Mouse (Mus musculus) olfactory bulb, adult 2 months (tissue): ENCODE data around the gene Ube4b. TPM values are rescaled to one million over a fixed set of nuclear protein-coding genes. Genes with fewer than 3 reads are reported as not detected.

Experiments used
- H3K27ac ChIP-seq: fragments of 200-500 bp; 2 replicates; pipeline ENCODE4 v1.5.1; 2012; ENCODE audit warnings: low read depth, low read length; ENCODE audit not compliant: insufficient read depth
- H3K4me1 ChIP-seq: fragments of 200-500 bp; 2 replicates; pipeline ENCODE4 v1.6.1; 2012; ENCODE audit warnings: low read length; ENCODE audit not compliant: control insufficient read depth, insufficient read depth
- H3K4me3 ChIP-seq: fragments of 200-500 bp; 2 replicates; pipeline ENCODE4 v1.5.1; 2012; ENCODE audit warnings: mild to moderate bottlenecking, low read depth, low read length, moderate library complexity; ENCODE audit not compliant: insufficient read depth
- CTCF ChIP-seq: fragments of 200-500 bp; IDR thresholded peaks from 2 replicates; pipeline ENCODE4 v1.5.1; 2012; ENCODE audit warnings: low read depth, mild to moderate bottlenecking, low read length, moderate library complexity; ENCODE audit not compliant: insufficient read depth
- POLR2A ChIP-seq: fragments of 200-500 bp; IDR thresholded peaks from 2 replicates; pipeline ENCODE4 v1.6.1; 2012; ENCODE audit warnings: mild to moderate bottlenecking, low read depth, low read length, moderate library complexity; ENCODE audit not compliant: insufficient read depth
- WGBS: fragments of 180-500 bp; shearing (Covaris S2); methylation state at CpG from one replicate; pipeline ENCODE4 v1.1.7; 2018; 5-methylcytosine and 5-hydroxymethylcytosine counted together
- polyA plus RNA-seq: library from polyadenylated mRNA; stranded (reverse); fragments of >200 nt; gene quantifications from 2 replicates; pipeline ENCODE4 v1.2.4, GENCODE M21; 2012; ENCODE audit warnings: low replicate concordance; ENCODE audit not compliant: missing spikeins, insufficient read depth, insufficient read length

Ube4b gene
- polyA plus RNA-seq, 1 experiment: not detected

DNA sequence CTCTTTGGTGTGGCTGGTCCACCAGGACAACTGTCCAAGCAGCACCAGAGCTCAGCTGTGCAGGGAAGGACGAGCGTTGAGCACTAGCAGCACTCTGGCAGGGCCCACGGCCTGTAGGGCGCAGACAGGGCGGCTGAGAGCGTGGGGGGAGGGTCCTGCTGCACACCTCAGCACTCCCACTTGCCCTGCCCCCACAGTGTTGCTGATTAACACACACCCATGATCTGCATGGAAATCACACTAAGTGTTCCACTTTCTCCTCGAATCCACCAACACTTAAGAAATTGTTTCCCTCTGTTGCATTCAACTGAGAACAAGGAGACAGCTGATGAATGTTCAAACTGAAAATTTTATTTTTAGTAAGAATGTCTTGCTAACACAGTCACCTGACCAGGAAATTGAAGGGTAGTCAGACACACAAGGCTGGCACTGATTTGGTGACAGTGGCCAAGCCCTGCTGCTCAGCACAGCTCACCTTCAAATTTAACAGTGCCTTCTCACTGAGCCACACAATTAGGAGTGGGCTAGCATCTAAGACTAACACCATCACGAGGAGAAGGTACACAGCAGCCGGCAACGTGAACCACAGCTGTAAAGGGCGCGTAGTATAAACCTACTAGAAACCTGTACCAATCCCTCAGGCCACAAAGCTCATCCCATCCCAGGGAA is 60.7 kb downstream of the Ube4b start:
- TF ChIP-seq CTCF: no peak
- TF ChIP-seq POLR2A: no peak
- no peak overlapping the region for H3K4me3 ChIP-seq
- H3K4me1 ChIP-seq: peaks cover 6% of the 10 kb centered on the region
- 67% methylated on average over 12 of the region's 12 CpGs for WGBS
- peak overlapping the region; percentile 4; the same call in 1 of the 2 replicates for H3K27ac ChIP-seq

DNA sequence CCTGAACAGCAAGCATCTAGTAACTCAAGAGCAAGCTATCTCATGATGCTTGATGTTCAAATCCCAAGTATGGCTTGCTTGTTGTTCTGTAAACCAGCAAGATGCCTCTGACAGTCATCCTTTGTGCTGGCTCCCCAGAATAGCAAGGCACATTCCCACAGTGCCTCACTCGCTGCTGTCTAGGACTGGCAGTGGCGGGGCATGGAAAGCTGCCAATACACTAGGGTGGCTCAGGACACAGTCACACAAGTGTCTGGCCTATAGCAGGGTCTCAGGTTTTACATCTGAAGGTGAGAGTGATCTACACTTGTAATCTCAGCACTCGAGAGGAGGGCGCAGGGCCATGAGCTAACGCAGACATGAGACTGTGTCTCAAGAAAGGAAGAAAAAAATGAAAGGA is 61.7 kb downstream of the Ube4b start:
- 52% methylated on average over 5 of the region's 5 CpGs for WGBS
- Histone ChIP-seq H3K27ac (peak overlapping the region; percentile 37; the same call in 1 of the 2 replicates), H3K4me1 (peaks cover 6% of the 10 kb centered on the region), H3K4me3 (no peak overlapping the region)
- no peak for TF ChIP-seq POLR2A
- TF ChIP-seq CTCF: no peak

DNA sequence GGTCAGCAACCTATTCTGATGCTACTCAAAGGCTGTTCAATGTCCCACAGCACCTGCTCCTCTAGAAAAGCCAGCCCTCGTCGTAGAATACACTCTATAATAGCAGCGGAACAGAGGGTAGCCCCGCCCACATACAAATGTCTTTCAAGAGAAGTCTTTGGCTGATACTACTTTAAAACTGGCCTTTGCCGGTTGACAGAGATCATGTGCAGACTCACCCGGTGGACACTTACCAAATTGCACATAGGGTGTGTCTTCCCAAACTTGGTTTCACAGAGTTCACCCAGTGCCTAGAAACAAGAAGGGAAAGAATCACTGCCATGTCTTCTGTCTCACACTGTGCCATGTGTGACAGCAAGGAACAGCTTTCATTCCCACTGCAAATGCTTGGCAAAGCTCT is 65.5 kb downstream of the Ube4b start:
- peaks cover 6% of the 10 kb centered on the region for H3K4me1 ChIP-seq
- H3K4me3 ChIP-seq: no peak overlapping the region
- H3K27ac ChIP-seq: no peak overlapping the region
- WGBS: 55% methylated on average over 6 of the region's 6 CpGs
- no peak for TF ChIP-seq POLR2A
- no peak for TF ChIP-seq CTCF

DNA sequence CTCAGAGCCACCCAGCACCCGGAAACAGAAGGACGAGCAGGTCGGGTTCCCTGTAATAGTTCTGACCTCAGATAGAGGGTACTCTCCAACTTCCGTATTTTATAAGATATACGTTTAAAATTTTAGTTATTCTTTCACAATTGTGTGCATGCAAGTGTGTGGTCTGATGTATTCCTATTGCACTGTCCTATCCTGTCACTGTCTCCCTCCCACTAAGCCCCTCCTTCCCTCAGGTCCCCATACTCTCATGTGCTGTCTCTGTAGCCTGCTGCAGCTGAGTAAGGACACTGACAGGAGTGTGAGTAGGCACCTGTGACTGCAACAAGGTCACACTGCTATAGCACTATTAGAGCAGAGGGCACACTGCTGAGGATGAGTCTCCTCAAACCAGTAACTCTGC is 65.9 kb downstream of the Ube4b start:
- 95% methylated on average over 5 of the region's 5 CpGs for WGBS
- H3K4me1 ChIP-seq: peaks cover 6% of the 10 kb centered on the region
- H3K4me3 ChIP-seq: no peak overlapping the region
- no peak for TF ChIP-seq POLR2A
- TF ChIP-seq CTCF: no peak
- no peak overlapping the region for H3K27ac ChIP-seq

DNA sequence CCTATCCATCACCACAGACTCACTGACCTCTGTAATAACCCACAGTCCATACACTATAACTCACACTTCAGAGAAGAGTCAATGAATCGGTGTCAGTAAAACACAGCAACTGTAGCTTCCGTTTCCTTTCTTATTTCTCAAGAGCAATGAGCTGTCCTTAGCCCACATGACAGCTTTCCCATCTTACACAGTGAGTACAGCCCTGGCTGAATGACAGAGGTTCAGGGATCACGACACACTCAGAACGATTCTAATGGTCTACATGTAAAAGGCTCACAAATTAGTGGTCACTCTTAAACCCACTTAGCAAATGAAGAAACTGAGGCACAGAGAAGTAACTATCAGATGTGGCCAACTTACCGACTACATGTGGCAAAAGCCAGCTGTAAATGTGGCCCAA is 68.6 kb downstream of the Ube4b start:
- peaks cover 4% of the 10 kb centered on the region for H3K4me1 ChIP-seq
- no peak overlapping the region for H3K27ac ChIP-seq
- H3K4me3 ChIP-seq: no peak overlapping the region
- WGBS: 92% methylated on average over 5 of the region's 5 CpGs
- no peak for TF ChIP-seq POLR2A
- no peak for TF ChIP-seq CTCF

DNA sequence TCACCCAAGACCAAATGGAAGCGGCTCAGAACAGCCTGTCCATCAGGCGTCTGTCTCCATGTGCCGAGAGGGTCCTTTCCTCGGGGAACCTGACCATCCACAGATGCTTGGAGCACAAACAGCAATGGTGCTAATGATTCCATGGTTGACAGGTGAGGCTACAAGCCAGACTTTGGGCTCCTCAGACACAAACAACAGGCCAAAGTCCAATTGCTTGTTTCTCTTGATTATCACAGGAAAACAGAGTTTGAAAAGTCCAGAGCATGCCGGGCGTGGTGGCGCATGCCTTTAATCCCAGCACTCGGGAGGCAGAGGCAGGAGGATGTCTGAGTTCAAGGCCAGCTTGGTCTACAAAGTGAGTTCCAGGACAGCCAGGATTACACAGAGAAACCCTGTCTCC is 71.9 kb downstream of the Ube4b start:
- Histone ChIP-seq H3K27ac (no peak overlapping the region), H3K4me3 (no peak overlapping the region), H3K4me1 (no peaks in the 10 kb centered on the region)
- 96% methylated on average over 8 of the region's 8 CpGs for WGBS
- TF ChIP-seq POLR2A (no peak), CTCF (no peak)

DNA sequence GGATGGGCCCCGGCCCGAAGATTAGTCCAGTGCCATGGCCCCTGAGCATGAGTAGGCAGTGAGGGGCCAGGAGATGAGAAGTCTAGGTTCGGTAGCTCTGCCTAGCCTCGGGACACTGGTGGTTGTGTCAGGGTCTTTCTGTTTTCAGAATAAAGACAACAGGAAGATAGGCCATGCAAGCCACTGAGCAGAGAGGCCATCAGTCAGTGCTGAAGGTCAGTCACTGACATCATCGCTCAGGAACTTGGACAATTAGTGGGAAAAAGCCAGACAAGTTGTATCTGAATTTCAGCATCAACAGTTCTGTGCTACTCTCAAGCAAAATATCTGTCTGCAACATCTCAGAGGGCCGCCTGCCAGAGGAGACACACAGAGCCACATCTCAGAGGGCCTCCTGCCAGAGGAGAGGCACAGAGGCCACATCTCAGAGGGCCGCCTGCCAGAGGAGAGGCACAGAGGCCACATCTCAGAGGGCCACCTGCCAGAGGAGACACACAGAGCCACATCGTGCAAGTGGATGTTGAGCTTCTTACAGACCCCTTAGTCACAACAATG is 74.9 kb downstream of the Ube4b start:
- no peak overlapping the region for H3K27ac ChIP-seq
- H3K4me1 ChIP-seq: no peaks in the 10 kb centered on the region
- TF ChIP-seq POLR2A (no peak), CTCF (no peak)
- H3K4me3 ChIP-seq: no peak overlapping the region
- WGBS: 84% methylated on average over 8 of the region's 8 CpGs

DNA sequence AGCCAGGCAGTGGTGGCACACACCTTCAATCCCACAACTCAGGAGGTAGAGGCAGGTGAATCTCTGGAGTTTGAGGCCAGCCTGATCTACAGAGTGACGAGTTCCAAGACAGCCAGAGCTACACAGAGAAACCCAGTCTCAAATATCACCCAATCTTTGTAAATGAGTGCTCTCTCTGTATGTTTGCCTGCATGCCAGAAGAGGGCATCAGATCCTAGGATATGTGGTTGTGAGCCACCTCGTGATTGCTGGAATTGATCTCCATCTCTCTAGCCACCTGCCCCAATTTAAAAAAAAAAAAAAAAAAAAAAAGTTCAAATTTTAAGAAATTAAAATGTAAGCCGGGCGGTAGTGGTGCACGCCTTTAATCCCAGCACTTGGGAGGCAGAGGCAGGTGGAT is 77.6 kb downstream of the Ube4b start:
- no peak overlapping the region for H3K4me3 ChIP-seq
- WGBS: 74% methylated on average over 5 of the region's 5 CpGs
- H3K4me1 ChIP-seq: no peaks in the 10 kb centered on the region
- TF ChIP-seq CTCF: no peak
- no peak for TF ChIP-seq POLR2A
- H3K27ac ChIP-seq: no peak overlapping the region

DNA sequence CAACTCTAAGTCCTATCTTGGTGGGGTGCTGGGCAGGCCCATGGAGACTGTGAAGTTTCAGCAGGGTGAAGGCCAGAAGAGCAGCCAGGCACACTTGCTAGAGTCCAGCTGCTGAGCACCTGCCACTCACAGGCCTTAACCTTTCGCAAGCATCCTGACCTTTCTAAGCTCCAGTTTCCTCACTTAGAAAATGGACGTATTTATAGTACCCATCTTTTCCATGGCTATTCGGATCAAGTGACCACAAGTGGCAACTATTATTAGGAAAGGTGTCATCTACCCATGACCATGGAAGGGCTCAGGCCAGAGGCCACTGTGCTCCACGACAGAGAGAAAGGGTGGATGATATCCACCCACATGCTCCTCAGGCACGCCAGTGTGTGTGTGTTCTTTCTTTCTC is 80.7 kb downstream of the Ube4b start:
- WGBS: 65% methylated on average over 5 of the region's 5 CpGs
- Histone ChIP-seq H3K4me1 (no peaks in the 10 kb centered on the region), H3K27ac (no peak overlapping the region), H3K4me3 (no peak overlapping the region)
- TF ChIP-seq CTCF (no peak), POLR2A (no peak)
